Mouse (Mus musculus): ENCODE data around the gene Dlk2. TPM values are rescaled to one million over a fixed set of nuclear protein-coding genes. Genes with fewer than 3 reads are reported as not detected.

The Dlk2 gene
- total RNA-seq (2021), result under 1 TPM in 1 of 2 experiments, not detected in 1; 0.49 TPM
- long read RNA-seq, experiment 1, result 0 reads
- long read RNA-seq, experiment 2, partial matches to known transcripts, result 0 of 1 reads
- long read RNA-seq, experiment 2, other reads (novel, unspliced or antisense), result 1 of 1 reads

GRCm38 (mm10) chr17:46297364-46298219, at the start of gene Dlk2:
Gene Dlk2, plus strand, starts transcription at chr17:46297421.
- intact Hi-C loops (cut with DNase I), result loop anchor here (1.0 kb wide), 1 partner anchor 31 kb away; no protein-coding TSS in a partner anchor

DNA sequence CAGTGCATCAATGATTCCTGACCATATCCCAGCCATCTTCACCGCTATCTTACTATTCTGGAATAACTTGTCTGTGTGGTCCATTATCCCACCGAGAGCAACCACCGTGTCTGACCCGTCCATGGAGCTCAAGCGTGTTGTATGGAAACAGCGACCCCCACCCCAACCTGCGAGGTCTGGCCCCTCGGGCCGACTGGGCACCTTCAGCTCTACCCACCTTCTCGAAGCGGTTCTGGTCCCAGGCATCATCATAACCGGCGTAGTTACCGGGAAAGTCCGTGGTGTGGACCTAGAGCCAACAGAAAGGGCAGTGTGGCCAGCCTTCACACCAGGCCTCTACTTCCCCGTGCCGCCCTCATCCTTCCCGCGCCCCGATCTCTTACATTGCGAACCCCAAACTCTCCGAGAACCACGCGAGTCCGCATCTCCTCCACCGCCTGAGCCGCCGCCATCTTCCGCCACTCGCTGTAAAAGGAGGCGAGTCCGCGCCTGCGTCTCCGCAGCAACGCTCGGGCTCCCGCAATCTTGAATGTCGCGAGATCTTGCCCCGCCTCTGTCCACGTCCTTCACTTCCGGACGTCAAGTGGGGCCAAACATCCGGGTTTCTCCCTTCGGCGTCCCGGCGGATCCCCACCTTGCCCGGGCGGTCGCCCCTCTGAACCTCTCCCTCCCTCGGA, 49.6 kb upstream of the Dlk2 start, which contains the start of the genes Polr1c and Yipf3:
Polr1c (minus strand) TSS at position 543 of the 677 bp plus-strand sequence.
Yipf3 (plus strand) TSS at position 569 of the 677 bp plus-strand sequence.
- peak; percentile 90 to 92 for DNase-seq
- intact Hi-C loops (cut with DNase I), result loop anchor here (5.0 kb wide), 1 partner anchor 45 kb away; the partner anchor contains the start of genes Polh and Xpo5

More at GRCm38 (mm10) chr17:46297364-46298219, at the start of gene Dlk2:
- no peak for DNase-seq

DNA sequence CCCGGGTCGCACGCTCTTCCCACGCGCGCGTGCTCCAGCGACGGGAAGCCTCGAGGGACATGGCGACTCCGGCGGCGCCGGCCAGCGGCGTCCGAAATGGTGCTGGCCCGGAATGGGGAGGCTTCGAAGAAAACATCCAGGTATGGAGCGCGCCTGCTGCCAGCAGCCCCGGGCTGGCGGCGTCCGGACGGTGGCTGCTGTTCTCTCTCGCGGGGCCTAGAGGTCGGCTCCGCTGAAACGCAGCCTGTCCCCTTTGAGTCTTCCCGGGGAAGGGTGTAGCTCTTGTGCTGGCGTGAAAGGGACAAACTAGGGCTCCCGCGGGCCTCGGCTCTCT, 49.1 kb upstream of the Dlk2 start:
- DNase-seq, result no peak
- intact Hi-C loops (cut with DNase I), result loop anchor here (5.0 kb wide), 1 partner anchor 46 kb away; the partner anchor contains the start of genes Polh and Xpo5

DNA sequence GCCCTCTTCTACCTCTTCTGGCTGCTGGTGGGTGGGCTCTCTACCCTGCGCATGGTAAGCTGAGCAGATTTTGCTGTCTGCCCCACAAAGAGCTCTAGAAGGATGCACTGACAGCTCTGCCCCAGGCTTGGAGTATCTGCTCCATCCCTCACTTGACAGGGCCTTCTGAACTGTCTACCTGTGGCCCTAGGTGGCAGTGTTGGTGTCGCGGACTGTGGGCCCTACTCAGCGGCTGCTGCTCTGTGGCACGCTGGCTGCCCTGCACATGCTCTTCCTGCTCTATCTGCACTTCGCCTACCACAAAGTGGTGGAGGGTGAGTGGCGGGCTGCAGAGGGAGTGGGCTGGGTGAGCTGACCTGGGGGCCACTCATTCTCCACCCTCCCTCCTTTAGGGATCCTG, 46.0 kb upstream of the Dlk2 start:
- intact Hi-C loops (cut with DNase I), result no loop called here
- no peak for DNase-seq

DNA sequence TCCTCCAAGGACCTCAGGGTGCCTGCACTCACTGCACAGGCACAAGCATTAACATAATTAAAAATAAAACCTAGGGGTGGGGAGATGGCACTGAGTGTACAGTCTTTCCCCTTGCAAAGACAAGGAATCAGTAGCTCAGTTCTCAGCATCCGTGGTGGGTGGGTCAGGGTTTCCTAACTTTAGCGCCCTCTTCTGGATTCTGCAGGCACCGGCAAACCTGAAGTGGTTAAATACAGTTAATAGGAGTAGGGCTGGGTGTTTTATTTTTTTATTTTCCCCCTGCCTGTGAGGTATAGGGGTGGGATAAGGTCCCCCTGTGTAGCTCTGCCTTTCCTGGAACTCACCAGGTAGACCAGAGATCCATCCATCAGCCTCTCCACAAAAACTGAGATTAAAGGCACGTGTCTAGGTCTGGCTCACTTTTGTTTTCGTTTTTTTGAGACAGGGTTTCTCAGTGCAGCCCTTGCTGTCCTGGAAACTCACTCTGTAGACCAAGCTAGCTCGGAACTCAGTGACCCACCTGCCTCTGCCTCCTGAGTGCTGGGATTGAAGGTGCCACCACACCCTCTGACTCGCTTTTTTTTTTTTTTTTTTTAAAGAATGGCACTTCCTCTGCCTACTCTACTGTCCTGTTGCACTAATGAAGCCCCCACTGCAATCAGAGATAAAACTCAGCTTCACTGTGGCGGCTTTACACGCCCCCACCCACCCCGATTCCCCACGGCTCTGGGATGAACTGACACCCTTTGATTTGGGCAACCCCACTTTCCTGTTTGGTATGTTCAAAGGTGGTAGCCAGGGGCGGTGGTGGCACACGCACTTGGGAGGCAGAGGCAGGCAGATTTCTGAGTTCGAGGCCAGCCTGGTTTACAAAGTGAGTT, 44.4 kb upstream of the Dlk2 start:
- intact Hi-C loops (cut with DNase I), result no loop called here
- no peak for DNase-seq

- intact Hi-C loops (cut with DNase I), result no loop called here
- peak; percentile 88 for DNase-seq
These were observed 43.7 kb upstream of the Dlk2 start, which contains the start of gene Lrrc73 for GRCm38 (mm10) chr17:46253452-46254084. Gene Lrrc73, plus strand, starts transcription at chr17:46253531.

- DNase-seq, result no peak
- intact Hi-C loops (cut with DNase I), result no loop called here
These were observed 43.1 kb upstream of the Dlk2 start for GRCm38 (mm10) chr17:46254106-46254505.

GRCm38 (mm10) chr17:46255147-46255546, 42.1 kb upstream of the Dlk2 start:
- intact Hi-C loops (cut with DNase I), result no loop called here
- DNase-seq, result no peak

DNA sequence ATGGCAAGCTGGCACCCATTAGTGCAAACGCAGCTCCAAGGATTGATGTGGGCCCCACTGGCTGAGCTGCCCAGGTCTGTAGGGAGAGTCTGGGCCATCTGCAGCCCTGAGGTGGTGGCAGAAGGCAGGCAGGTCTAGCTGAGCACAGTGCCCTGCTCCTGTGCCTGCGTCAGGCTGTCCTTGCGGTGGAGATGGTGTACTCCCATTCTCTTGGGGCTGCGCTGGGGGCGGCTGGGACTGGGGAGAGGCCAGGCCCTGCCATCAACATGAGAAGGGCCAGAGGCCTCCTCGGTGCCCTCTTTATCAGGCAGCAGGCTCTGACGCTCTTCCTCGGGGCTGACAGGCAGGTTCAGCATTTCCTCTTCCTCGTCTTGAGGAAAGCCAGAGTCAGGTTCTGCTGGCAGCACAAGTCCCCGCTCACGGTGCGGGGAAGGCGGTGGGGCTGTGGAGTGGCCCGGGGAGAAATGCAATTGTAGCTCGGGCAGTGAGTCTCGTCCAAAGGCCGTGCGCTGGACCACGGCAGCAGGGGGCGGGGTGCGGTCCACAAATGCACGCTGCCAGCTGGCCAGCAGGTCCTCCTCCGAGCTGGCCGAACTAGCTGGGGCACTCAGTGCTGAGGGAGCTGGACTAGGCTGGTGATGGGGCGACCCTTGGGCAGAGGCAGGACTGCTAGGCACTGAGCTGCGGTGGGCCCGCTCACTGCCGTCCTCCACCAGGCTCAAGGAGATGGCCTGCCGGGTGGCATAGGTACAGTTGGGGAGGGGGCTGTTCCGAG, 38.8 kb upstream of the Dlk2 start:
- intact Hi-C loops (cut with DNase I), result no loop called here
- no peak for DNase-seq

DNA sequence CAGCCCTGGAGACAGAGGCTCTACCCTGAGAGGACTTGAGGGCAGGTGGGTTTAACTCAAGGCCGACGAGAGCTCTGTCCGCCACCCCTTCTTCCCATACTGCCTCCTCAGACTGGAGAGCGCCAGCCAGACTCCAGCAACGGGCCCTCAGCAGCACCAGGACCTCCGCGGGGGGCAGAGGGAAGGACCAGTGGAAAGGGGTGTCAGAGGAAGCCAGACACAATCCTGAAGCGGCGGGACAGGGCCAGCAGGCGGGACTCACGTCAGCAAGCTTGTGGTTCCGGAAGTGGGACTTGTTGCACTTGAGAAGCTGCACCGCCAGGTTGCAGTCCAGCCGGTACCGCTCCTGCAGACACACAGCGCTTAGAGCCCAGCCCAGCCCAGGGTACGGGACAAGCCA, 37.5 kb upstream of the Dlk2 start:
- intact Hi-C loops (cut with DNase I), result no loop called here
- no peak for DNase-seq

- intact Hi-C loops (cut with DNase I), result no loop called here
- no peak for DNase-seq
These were observed 35.0 kb upstream of the Dlk2 start for GRCm38 (mm10) chr17:46262201-46262694.

- intact Hi-C loops (cut with DNase I), result loop anchor here (5.0 kb wide), 1 partner anchor 117 kb away; the partner anchor contains the start of gene Zfp318
- no peak for DNase-seq
These were observed 31.7 kb upstream of the Dlk2 start for GRCm38 (mm10) chr17:46265502-46265901.

- DNase-seq, result peak; percentile 77 to 80
- intact Hi-C loops (cut with DNase I), result loop anchor here (1.0 to 5.0 kb wide), 3 partner anchors 17 to 116 kb away; partner anchors contain the start of genes Tjap1 and Zfp318
These were observed 31.2 kb upstream of the Dlk2 start for GRCm38 (mm10) chr17:46265918-46266618.

DNA sequence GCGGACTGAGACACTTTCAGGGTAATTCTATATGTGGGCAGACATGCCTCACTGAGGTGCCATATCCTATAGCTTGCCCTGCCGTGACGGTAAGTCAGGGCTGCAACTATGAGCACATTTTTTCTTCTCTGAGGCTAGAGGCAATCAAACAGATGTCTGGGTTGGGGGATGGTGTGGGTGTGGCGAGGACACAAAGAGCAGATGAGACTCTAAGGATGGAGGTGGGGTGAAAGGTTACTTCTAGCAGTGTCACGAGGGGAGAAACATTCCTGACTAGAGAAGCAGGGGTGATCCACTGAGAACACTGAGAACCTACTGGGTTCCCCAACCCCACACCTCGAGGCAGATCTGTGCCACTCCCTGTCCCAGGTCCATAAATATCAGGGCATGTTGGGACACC, 30.2 kb upstream of the Dlk2 start:
- intact Hi-C loops (cut with DNase I), result loop anchor here (1.0 to 5.0 kb wide), 3 partner anchors 16 to 115 kb away; partner anchors contain the start of genes Tjap1 and Zfp318
- no peak for DNase-seq

DNA sequence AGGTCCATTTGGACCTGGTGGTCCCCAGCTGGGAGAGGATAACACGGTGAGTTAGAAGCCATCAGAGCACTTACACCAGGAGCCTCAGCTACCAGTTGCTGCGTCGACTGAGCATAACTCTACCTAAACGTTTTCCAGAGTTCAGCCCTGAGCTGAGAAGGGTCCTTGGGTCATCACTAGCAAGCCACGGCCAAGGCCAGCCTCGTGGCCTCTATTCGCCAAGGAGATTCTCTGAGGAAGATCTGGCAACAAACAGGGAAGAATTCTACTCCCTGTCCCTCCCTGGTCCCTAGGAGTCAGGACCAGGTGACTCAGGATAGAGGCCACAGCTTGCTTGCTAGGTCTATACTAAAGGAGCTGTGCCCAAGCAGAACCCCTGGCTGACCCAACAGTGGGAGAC, 29.7 kb upstream of the Dlk2 start:
- DNase-seq, result no peak
- intact Hi-C loops (cut with DNase I), result loop anchor here (2.0 to 5.0 kb wide), 2 partner anchors 15 to 115 kb away; partner anchors contain the start of genes Tjap1 and Zfp318

- no peak for DNase-seq
- intact Hi-C loops (cut with DNase I), result loop anchor here (5.0 kb wide), 1 partner anchor 114 kb away; the partner anchor contains the start of gene Zfp318
These were observed 29.0 kb upstream of the Dlk2 start for GRCm38 (mm10) chr17:46268026-46268720.
